Mouse (Mus musculus): Measurements from ENCODE around the gene Gng2. TPM values are rescaled to one million over a fixed set of nuclear protein-coding genes. Genes with fewer than 3 reads are reported as not detected.
"Not testable (repeated sequence)": the region's sequence is repeated elsewhere in the genome, so short reads cannot be mapped to it uniquely, and the experiment has no call there.

Gng2 gene
- total RNA-seq, 1 experiment from 2014 or later = 67.2 TPM

DNA sequence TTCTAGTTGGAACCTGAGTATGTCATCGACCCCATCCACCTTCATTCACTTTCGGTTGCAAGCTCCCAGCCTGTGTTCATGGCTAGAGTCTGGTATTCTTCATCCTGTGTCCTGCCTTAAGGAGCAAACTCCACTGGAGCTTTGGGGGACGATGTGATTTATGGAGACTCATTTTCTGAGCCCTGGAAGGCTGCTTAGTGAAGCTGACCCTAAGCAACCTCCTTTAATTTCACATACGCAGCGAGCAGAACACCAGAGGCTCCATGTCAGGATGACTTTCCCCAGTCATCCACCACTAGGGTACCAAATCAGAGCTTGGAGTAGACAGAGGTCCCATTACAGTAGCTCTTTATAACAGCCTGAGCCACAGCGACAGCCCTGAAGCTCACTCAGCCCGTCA lies 59.9 kb downstream of the Gng2 start:
- no peak for ATAC-seq (replicated peaks in 1 of 2; ENCODE audit: insufficient read depth in 1 of 2, low FRiP score in 2 of 2, low TSS enrichment in 1 of 2, low read depth in 1 of 2, poor library complexity in 2 of 2, severe bottlenecking in 2 of 2)

DNA sequence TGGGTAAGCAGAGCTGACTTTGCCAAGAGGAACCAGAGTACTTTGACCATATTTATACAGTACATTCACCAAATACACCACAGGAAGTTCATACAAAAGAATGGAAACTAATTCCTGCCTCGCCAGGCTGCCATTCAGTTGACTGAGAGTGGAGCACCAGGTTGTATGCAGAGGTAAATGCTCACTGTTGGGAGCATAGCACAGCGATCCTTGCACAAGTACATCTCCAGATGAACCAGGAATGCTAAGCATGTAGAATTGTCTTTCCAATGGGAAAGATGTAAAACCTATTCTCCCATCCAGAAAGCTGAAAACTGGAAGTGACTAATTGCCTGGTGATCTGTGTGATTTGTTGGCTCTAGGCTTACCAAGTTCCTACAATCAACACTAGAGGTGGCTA lies 61.1 kb downstream of the Gng2 start:
- no peak for ATAC-seq (replicated peaks in 1 of 2; ENCODE audit: insufficient read depth in 1 of 2, low FRiP score in 2 of 2, low TSS enrichment in 1 of 2, low read depth in 1 of 2, poor library complexity in 2 of 2, severe bottlenecking in 2 of 2)

DNA sequence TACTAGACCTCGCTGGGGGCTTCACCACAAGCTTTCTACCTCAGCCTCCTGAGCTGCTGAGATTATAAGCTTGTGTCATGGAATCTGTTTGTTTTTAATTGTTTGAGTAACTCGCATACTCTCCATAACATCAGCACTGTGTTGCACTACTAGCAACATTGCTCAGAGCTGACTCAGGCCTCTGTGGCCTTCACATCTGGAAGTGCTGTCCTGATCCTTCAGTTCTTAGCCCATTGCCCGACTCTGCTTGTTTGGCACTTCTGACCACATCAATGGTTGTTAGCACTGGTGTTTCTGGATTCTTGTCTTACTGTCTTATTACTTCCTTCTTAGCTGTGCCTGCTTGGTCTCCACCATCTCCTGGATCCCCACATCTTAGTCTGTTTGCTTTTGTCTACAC lies 64.5 kb downstream of the Gng2 start:
- no peak for ATAC-seq (replicated peaks in 1 of 2; ENCODE audit: insufficient read depth in 1 of 2, low FRiP score in 2 of 2, low TSS enrichment in 1 of 2, low read depth in 1 of 2, poor library complexity in 2 of 2, severe bottlenecking in 2 of 2)

DNA sequence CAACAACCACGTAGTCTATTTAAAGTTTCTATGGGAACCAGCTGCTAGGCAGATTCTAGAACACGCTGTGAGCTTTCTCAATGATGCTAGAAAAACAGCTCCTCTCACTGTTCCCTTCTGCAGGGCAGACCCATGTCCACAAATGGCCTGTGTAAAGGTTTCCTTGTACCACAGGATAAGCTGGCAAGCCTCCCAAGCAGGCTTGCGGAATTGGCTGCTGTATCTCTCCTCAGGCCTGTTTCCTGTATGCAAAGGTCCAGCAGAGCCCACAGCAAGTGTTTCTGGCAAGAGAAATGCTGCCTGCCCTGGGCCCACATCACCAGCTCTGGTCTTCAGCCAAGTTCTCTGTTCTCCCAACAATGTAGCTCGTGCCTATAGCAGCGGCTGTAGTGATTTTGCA lies 71.8 kb downstream of the Gng2 start:
- ATAC-seq (replicated peaks in 1 of 2; ENCODE audit: insufficient read depth in 1 of 2, low FRiP score in 2 of 2, low TSS enrichment in 1 of 2, low read depth in 1 of 2, poor library complexity in 2 of 2, severe bottlenecking in 2 of 2) = peak; percentile 92 to 95

DNA sequence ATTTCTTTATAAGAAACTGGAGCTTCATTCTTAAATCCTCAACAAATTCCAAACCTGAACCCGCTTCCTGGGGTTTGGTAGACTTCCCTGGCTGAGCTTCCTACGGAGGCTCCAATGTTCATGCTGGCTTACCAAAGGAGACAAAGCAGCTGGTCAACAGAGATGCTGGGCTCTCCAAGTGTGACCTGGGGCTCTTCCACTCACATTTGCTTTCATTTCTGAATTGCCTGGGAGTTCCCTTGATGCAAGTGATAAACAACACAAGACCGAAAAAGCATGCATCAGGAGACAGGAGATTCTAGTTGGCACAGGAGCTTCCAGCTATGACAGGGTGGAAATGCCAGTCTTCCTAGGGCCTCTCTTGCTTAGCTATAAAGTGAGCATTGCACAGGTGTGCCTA lies 72.6 kb downstream of the Gng2 start:
- no peak for ATAC-seq (replicated peaks in 1 of 2; ENCODE audit: insufficient read depth in 1 of 2, low FRiP score in 2 of 2, low TSS enrichment in 1 of 2, low read depth in 1 of 2, poor library complexity in 2 of 2, severe bottlenecking in 2 of 2)

DNA sequence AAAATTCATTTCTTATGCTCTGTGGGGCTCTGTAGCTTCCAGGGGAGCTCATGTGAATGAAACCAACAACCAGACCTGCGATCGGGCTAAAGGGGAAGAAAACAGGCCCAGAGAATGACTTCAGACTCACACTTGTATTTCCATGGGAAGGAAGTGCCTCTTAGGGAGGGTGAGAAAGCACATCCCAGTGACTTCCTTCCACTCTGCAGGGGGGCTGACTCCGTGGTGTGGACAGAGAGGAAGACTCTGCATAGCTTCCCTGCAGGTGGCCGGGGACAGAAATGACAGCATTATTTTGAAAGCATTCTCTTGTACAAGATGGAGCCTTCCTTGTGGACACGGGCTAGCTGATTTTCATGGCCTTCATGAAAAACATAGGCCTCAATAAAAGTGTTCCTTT lies 73.4 kb downstream of the Gng2 start:
- ATAC-seq (replicated peaks in 1 of 2; ENCODE audit: insufficient read depth in 1 of 2, low FRiP score in 2 of 2, low TSS enrichment in 1 of 2, low read depth in 1 of 2, poor library complexity in 2 of 2, severe bottlenecking in 2 of 2) = peak; percentile 29 to 43; a peak in 1 of 4 replicates

DNA sequence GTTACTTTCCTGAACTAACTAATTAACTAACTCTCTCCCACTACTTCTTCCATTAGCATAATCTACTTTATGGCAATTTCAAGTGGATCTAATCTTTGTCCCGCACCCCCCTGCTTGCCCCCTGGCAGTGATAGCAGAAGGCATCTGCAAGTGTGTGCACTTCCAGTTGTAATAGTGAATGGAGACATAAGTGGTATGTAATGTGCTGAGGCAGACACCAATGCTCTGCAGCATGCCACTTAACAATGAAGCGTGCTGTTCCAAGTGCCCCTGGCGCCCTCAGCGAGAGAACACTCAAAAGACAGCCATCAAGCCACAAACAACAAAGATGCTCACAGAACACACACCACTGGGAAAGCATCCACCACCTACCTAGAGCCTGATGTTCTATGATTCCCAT lies 76.9 kb downstream of the Gng2 start:
- no peak for ATAC-seq (replicated peaks in 1 of 2; ENCODE audit: insufficient read depth in 1 of 2, low FRiP score in 2 of 2, low TSS enrichment in 1 of 2, low read depth in 1 of 2, poor library complexity in 2 of 2, severe bottlenecking in 2 of 2)

DNA sequence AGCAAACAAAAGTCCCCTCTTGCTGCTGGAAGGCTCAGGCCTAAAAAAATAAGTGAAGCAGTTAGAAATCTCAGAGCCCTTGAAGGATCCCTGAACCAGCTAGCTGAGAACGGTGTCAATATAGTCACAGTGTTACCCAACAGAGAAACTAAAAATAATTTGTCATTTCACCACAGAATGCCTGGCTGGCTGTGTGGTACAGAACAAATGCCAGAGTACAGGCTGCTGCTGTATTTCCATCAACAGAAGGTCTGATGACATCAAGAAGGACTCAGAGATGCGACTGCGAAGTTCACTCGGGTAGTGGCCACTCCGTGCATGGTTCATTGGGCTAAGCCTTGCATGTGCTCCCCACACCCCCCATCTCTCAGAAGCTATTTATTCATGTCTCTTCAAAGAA lies 89.9 kb downstream of the Gng2 start:
- ATAC-seq (replicated peaks in 1 of 2; ENCODE audit: insufficient read depth in 1 of 2, low FRiP score in 2 of 2, low TSS enrichment in 1 of 2, low read depth in 1 of 2, poor library complexity in 2 of 2, severe bottlenecking in 2 of 2) = no peak

DNA sequence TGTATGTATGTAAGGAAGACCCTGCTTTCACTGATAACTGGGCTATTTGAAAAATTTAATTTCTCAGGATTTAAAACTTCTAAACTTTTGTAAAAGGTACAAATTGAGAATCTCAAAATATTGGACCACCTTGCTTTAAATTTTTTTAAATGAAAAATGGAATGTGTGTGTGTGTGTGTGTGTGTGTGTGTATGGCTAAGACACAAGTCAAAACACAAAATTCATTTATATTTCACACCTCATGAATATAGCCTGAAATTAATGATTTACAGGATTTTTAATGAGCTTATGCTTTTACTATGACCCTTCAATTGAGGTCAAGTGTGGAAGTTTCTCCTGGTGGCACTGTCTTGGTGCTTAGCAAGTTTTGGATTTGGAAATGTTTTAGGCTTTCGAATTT lies 93.0 kb downstream of the Gng2 start:
- ATAC-seq (replicated peaks in 1 of 2; ENCODE audit: insufficient read depth in 1 of 2, low FRiP score in 2 of 2, low TSS enrichment in 1 of 2, low read depth in 1 of 2, poor library complexity in 2 of 2, severe bottlenecking in 2 of 2) = not testable (repeated sequence)

DNA sequence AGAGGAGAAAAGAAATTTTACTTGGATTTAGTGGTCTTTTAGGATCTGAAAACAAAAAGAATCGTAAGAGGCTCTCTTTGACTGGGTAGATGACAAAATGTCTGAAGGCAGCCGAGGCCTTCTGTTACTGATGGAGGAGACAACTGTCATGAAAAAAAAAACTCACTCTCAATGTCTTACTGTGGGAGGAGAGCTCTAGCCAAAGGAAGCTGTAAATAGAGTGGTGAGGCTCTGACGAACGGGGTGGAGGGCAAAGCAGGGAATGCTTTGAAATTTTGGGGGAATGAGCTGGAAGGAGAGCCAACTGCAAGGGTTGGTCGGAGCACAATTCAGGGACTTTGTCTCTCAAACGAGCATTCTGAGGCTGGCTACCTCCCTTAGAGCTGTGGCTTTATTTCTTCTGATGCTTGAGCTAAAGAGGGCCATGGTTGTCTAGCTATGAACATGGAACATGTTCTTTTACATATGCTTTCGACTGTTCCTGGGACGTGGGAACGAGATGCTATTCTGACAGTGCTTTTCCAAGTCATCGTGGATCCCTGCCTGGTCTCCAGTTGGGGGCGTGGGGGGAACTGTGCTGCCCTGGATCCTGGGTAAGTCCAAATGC lies 103.1 kb downstream of the Gng2 start:
- ATAC-seq (replicated peaks in 1 of 2; ENCODE audit: insufficient read depth in 1 of 2, low FRiP score in 2 of 2, low TSS enrichment in 1 of 2, low read depth in 1 of 2, poor library complexity in 2 of 2, severe bottlenecking in 2 of 2) = no peak

DNA sequence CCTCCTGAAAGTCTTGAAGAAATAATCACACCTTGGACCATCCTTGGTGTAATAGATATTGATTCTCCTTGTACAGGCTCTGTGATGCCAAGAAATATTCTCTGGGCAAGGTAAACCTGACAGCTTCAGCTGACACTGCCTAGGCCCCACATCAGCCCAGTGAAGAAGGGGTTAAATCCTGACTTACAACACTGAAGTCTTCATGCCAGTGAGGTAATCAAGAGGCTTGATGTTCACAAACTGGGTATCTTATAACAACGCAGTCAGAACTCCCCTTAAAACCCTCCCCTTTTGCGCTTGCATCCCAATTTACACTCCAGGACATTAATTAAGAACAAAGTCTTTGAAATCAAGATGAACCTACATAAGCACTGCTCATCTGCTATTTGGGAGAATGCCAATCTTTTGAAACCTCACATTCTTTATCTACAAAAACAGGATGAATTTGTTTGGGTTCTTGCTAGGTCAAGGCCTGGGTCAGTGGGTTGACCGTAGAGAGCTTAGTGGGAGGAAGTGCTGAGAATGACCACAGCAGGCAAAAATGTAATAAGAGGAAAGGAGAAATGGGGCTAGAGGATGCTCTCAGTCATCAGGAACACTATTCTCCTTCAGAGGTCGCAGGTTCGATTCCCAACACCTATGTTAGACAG lies 110.0 kb downstream of the Gng2 start:
- ATAC-seq (replicated peaks in 1 of 2; ENCODE audit: insufficient read depth in 1 of 2, low FRiP score in 2 of 2, low TSS enrichment in 1 of 2, low read depth in 1 of 2, poor library complexity in 2 of 2, severe bottlenecking in 2 of 2) = no peak

DNA sequence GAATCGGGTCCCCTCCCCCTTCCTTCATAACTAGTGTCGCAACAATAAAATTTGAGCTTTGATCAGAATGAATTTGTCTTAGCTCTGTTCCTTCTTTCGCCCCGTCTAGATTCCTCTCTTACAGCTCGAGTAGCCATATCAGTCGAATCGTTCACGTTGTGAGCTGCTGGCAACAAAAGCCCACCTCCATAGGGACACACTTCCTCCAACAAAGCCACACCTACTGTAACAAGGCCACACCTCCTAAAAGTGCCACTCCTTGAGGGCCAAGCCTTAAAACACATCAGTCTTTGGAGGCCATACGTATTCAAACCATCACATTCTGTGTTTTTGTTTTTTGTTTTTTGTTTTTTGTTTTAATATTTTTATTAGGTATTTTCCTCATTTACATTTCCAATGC lies 112.3 kb downstream of the Gng2 start:
- not testable (repeated sequence) for ATAC-seq (replicated peaks in 1 of 2; ENCODE audit: insufficient read depth in 1 of 2, low FRiP score in 2 of 2, low TSS enrichment in 1 of 2, low read depth in 1 of 2, poor library complexity in 2 of 2, severe bottlenecking in 2 of 2)

DNA sequence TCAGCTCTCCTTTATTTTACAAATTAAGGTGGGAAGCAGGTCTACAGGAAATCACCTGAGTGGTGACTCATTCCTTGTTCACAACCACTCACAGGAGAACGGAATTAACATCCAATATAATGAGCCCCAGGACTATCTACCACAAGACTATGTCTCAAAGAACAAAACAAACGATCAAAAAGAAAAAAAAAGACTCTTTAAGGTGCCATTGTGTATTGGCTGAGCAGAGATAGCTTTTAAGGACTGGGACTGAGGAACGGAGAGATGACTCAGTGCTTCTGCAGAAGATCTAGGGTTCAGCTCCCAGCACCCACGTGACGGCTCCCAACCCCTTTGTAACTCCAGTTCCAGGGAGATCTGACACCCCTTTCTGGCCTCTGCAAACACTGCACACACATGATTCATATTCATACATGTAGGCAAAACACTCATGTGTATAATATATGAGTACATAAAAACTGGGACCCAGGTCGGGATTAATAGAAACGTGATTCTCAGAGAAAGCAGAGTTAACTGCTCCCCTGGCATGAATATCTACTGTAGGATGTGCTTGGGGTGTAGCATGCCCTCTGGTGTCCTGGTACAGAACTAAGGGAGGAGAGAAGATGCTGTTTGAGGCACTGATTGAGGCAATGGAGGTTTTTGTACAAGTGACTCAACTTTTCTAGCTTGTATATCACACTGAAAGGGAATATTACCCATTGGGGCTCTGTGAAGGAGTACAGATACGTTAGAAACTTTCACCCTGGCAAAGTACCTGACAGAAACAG lies 115.9 kb downstream of the Gng2 start:
- ATAC-seq (replicated peaks in 1 of 2; ENCODE audit: insufficient read depth in 1 of 2, low FRiP score in 2 of 2, low TSS enrichment in 1 of 2, low read depth in 1 of 2, poor library complexity in 2 of 2, severe bottlenecking in 2 of 2) = no peak

DNA sequence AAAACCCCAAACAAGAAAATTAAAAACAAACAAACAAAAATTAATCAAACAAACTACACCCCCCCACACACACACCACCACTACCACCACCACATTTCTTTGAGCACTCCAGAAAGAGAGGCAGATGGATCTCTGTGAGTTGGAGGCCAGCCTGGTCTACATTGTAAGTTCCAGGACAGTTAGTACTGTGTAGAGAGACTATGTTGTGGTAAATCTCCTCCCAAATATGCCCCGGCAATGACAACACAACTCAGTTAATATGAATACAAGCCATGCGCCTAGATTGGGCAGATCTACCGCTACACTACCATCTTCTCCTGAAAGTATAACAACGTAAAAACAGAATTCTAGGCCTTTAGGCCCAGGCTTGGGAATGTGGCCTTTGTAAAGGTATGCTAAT lies 117.1 kb downstream of the Gng2 start:
- no peak for ATAC-seq (replicated peaks in 1 of 2; ENCODE audit: insufficient read depth in 1 of 2, low FRiP score in 2 of 2, low TSS enrichment in 1 of 2, low read depth in 1 of 2, poor library complexity in 2 of 2, severe bottlenecking in 2 of 2)

DNA sequence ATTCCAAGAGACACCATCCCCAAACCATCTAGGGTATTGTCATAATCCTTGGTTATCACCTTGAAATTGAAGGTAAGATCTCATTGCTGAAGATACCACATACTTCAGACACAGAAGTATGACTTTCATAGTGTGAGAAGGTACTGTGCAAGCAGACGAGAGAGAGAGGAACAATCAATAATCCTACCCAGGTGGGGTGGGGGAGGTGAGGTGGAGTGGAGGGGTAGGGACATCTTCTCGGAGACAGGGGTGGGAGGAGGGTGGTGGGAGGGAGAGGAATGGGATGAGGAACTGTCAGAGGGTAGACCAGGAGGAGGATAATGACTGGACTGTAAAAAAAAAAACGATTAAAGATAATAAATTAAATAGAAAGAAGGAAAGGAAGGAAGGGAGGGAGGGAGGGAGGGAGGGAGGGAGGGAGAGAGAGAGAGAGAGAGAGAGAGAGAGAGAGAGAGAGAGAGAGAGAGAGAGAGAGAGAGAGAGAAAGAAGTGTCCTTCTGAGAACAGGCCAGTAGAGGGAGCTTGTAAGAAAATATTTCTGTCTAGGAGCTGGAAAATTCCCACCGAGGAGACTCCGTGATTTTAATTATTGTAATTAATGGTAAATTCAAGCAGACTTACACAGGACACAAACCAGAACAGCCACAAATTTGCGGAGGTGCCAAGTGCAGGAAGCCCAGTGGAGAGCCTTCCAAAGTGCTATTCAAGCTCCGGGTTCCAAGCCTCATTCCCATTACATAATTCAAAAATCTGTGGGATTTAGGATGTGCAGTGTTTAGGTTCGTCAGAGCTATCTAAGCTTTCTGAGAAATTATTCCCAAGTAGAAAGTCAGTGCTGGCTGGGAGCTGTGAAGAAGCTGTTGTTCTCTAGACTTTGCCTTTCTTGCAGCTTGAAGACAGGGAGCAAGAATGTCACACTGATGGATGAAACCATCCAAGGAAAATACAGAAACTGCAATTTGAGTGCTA lies 118.3 kb downstream of the Gng2 start:
- ATAC-seq (replicated peaks in 1 of 2; ENCODE audit: insufficient read depth in 1 of 2, low FRiP score in 2 of 2, low TSS enrichment in 1 of 2, low read depth in 1 of 2, poor library complexity in 2 of 2, severe bottlenecking in 2 of 2) = no peak

DNA sequence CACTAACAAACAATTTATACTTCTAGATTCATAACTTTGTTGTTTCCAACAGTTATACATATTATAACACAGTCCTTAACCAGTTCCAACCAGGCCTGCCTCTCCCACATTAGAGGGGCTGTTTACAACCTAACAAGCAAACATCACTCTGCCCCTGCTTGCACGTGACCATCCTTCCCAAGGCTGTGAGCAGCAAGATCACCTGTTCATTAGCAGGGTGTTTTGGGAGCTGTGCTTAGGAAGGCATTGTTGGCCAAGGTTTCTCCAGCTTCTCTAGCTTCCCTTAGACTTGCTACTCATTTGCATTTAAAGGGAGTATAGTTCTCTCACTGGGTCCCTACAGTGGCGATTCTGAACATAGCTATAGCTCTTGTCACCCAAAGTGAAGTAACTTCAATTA lies 119.1 kb downstream of the Gng2 start:
- no peak for ATAC-seq (replicated peaks in 1 of 2; ENCODE audit: insufficient read depth in 1 of 2, low FRiP score in 2 of 2, low TSS enrichment in 1 of 2, low read depth in 1 of 2, poor library complexity in 2 of 2, severe bottlenecking in 2 of 2)

DNA sequence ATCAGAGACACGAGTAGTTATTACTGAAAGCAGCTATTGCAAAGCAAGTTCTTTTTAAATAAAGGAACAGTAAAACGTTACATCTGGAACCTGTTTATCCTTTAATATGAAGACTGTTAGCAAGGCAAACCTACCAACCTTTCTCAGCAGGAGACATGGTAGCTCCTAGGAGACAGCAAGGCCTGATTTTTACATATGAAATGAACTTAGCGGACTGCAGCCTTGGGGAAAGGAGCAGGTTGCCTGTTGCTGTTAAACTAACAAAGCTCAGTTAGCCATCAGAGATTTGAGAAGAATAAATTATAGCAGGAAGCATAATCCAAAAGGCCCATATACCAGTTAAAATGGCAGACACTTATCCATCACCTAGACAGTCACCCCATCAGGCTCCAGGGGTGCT lies 124.0 kb downstream of the Gng2 start:
- no peak for ATAC-seq (replicated peaks in 1 of 2; ENCODE audit: insufficient read depth in 1 of 2, low FRiP score in 2 of 2, low TSS enrichment in 1 of 2, low read depth in 1 of 2, poor library complexity in 2 of 2, severe bottlenecking in 2 of 2)

All from hematopoietic stem cell, adult 5-6 weeks (primary cell).